Mouse (Mus musculus) midbrain, embryonic 15.5 days (tissue): ENCODE data around the gene Pi4k2b. TPM values are rescaled to one million over a fixed set of nuclear protein-coding genes. Genes with fewer than 3 reads are reported as not detected.
"Not testable (repeated sequence)": the region's sequence is repeated elsewhere in the genome, so short reads cannot be mapped to it uniquely, and the experiment has no call there.

Experiments
- ATAC-seq: fragments of 200-750 bp; cut with Nextera tagmentation; replicated peaks from 2 replicates; pipeline ENCODE4 v1.8.0; 2017; ENCODE audit warnings: moderate TSS enrichment
- H3K27ac ChIP-seq: fragments of 300-500 bp; sonication (generic); 2 replicates; pipeline ENCODE4 v1.5.1; 2015; ENCODE audit warnings: mild to moderate bottlenecking, inconsistent platforms
- H3K27me3 ChIP-seq: fragments of 300-500 bp; sonication (generic); replicated peaks from 2 replicates; pipeline ENCODE4 v1.6.1; 2015; ENCODE audit warnings: inconsistent platforms
- H3K36me3 ChIP-seq: fragments of 300-500 bp; sonication (generic); replicated peaks from 2 replicates; pipeline ENCODE4 v1.6.1; 2015; ENCODE audit warnings: inconsistent platforms
- H3K4me1 ChIP-seq: fragments of 300-500 bp; sonication (generic); 2 replicates; pipeline ENCODE4 v1.6.1; 2015; ENCODE audit warnings: inconsistent platforms
- H3K4me2 ChIP-seq: fragments of 300-500 bp; sonication (generic); 2 replicates; pipeline ENCODE4 v1.6.1; 2015; ENCODE audit warnings: inconsistent platforms, mild to moderate bottlenecking, moderate library complexity
- H3K4me3 ChIP-seq: fragments of 300-500 bp; sonication (generic); 2 replicates; pipeline ENCODE4 v1.5.1; 2015; ENCODE audit warnings: mild to moderate bottlenecking, inconsistent platforms
- H3K9ac ChIP-seq: fragments of 300-500 bp; sonication (generic); 2 replicates; pipeline ENCODE4 v1.6.1; 2015; ENCODE audit warnings: mild to moderate bottlenecking, inconsistent platforms
- H3K9me3 ChIP-seq: fragments of 300-500 bp; sonication (generic); 2 replicates; pipeline ENCODE4 v1.6.1; 2016; ENCODE audit warnings: inconsistent platforms
- WGBS: fragments of 180-500 bp; shearing (Covaris S2); methylation state at CpG from one replicate; pipeline ENCODE4 v1.1.7; 2015; ENCODE audit warnings: mixed read lengths; 5-methylcytosine and 5-hydroxymethylcytosine counted together
- polyA plus RNA-seq: library from polyadenylated mRNA; unstranded; fragments of >200 nt; fragmentation: Nextera tagmentation; extraction: Ambion mirVana; gene quantifications from 2 replicates; pipeline ENCODE4 v1.2.1, GENCODE M21; 2015

The Pi4k2b gene
- polyA plus RNA-seq, 1 experiment from 2014 or later: 3.3 TPM

GRCm38 (mm10) chr5:52746920-52747319, 5.5 kb downstream of the Pi4k2b start:
- H3K36me3 ChIP-seq: no peaks in the 10 kb centered on the region
- no peaks in the 10 kb centered on the region for H3K9me3 ChIP-seq
- no peak overlapping the region for H3K9ac ChIP-seq
- H3K4me1 ChIP-seq: no peaks in the 10 kb centered on the region
- ATAC-seq: no peak
- no peak overlapping the region for H3K4me2 ChIP-seq
- H3K27ac ChIP-seq: no peak overlapping the region
- H3K27me3 ChIP-seq: no peaks in the 10 kb centered on the region
- H3K4me3 ChIP-seq: no peak overlapping the region

GRCm38 (mm10) chr5:52748732-52749131, 7.4 kb downstream of the Pi4k2b start:
- Histone ChIP-seq H3K9me3 (no peaks in the 10 kb centered on the region), H3K27ac (no peak overlapping the region), H3K36me3 (no peaks in the 10 kb centered on the region), H3K4me2 (no peak overlapping the region), H3K9ac (no peak overlapping the region), H3K4me1 (no peaks in the 10 kb centered on the region), H3K27me3 (no peaks in the 10 kb centered on the region), H3K4me3 (no peak overlapping the region)
- 84% methylated on average over 5 of the region's 5 CpGs for WGBS
- no peak for ATAC-seq

GRCm38 (mm10) chr5:52753146-52753545, 11.8 kb downstream of the Pi4k2b start:
- Histone ChIP-seq H3K27me3 (no peaks in the 10 kb centered on the region), H3K9me3 (no peaks in the 10 kb centered on the region), H3K4me1 (no peaks in the 10 kb centered on the region), H3K36me3 (no peaks in the 10 kb centered on the region), H3K4me2 (no peak overlapping the region), H3K9ac (no peak overlapping the region), H3K27ac (no peak overlapping the region), H3K4me3 (no peak overlapping the region)
- WGBS: 87% methylated on average over 9 of the region's 9 CpGs
- ATAC-seq: no peak

GRCm38 (mm10) chr5:52754196-52754595, 12.8 kb downstream of the Pi4k2b start:
- no peaks in the 10 kb centered on the region for H3K27me3 ChIP-seq
- no peaks in the 10 kb centered on the region for H3K9me3 ChIP-seq
- no peak overlapping the region for H3K4me3 ChIP-seq
- no peak for ATAC-seq
- H3K27ac ChIP-seq: no peak overlapping the region
- no peaks in the 10 kb centered on the region for H3K4me1 ChIP-seq
- no peak overlapping the region for H3K4me2 ChIP-seq
- H3K9ac ChIP-seq: no peak overlapping the region
- no peaks in the 10 kb centered on the region for H3K36me3 ChIP-seq

GRCm38 (mm10) chr5:52755337-52755736, 14.0 kb downstream of the Pi4k2b start:
- no peak overlapping the region for H3K4me3 ChIP-seq
- no peaks in the 10 kb centered on the region for H3K36me3 ChIP-seq
- WGBS: 96% methylated on average over 3 of the region's 3 CpGs
- no peaks in the 10 kb centered on the region for H3K27me3 ChIP-seq
- H3K9ac ChIP-seq: no peak overlapping the region
- H3K27ac ChIP-seq: no peak overlapping the region
- no peaks in the 10 kb centered on the region for H3K4me1 ChIP-seq
- H3K9me3 ChIP-seq: no peaks in the 10 kb centered on the region
- no peak overlapping the region for H3K4me2 ChIP-seq
- ATAC-seq: no peak

- no peak for ATAC-seq
- Histone ChIP-seq H3K4me3 (no peak overlapping the region), H3K9ac (no peak overlapping the region), H3K9me3 (no peaks in the 10 kb centered on the region), H3K4me1 (no peaks in the 10 kb centered on the region), H3K4me2 (no peak overlapping the region), H3K27me3 (no peaks in the 10 kb centered on the region), H3K36me3 (no peaks in the 10 kb centered on the region), H3K27ac (no peak overlapping the region)
- 93% methylated on average over 6 of the region's 6 CpGs for WGBS
Measured at GRCm38 (mm10) chr5:52755989-52756388, 14.6 kb downstream of the Pi4k2b start.

GRCm38 (mm10) chr5:52762586-52762985, 21.2 kb downstream of the Pi4k2b start:
- H3K36me3 ChIP-seq: no peaks in the 10 kb centered on the region
- no peak overlapping the region for H3K27ac ChIP-seq
- WGBS: 83% methylated on average over 7 of the region's 7 CpGs
- H3K4me3 ChIP-seq: no peak overlapping the region
- no peaks in the 10 kb centered on the region for H3K4me1 ChIP-seq
- no peak overlapping the region for H3K4me2 ChIP-seq
- H3K9ac ChIP-seq: no peak overlapping the region
- ATAC-seq: no peak
- no peaks in the 10 kb centered on the region for H3K9me3 ChIP-seq
- no peaks in the 10 kb centered on the region for H3K27me3 ChIP-seq

- H3K9me3 ChIP-seq: no peaks in the 10 kb centered on the region
- no peaks in the 10 kb centered on the region for H3K27me3 ChIP-seq
- no peak overlapping the region for H3K9ac ChIP-seq
- H3K4me2 ChIP-seq: no peak overlapping the region
- 92% methylated on average over 5 of the region's 5 CpGs for WGBS
- H3K36me3 ChIP-seq: no peaks in the 10 kb centered on the region
- H3K4me1 ChIP-seq: no peaks in the 10 kb centered on the region
- no peak overlapping the region for H3K27ac ChIP-seq
- H3K4me3 ChIP-seq: no peak overlapping the region
- ATAC-seq: no peak
Measured at GRCm38 (mm10) chr5:52774267-52774666, 32.9 kb downstream of the Pi4k2b start.

GRCm38 (mm10) chr5:52775237-52775636, 33.9 kb downstream of the Pi4k2b start, which contains the start of gene Zcchc4:
TSS of gene Zcchc4 (plus strand) at chr5:52775409.
- Histone ChIP-seq H3K4me1 (no peaks in the 10 kb centered on the region), H3K9ac (no peak within 1 kb of the TSS), H3K36me3 (no peaks in the 10 kb centered on the region), H3K4me2 (no peak within 1 kb of the TSS), H3K9me3 (no peaks in the 10 kb centered on the region), H3K27me3 (no peaks in the 10 kb centered on the region), H3K4me3 (no peak within 1 kb of the TSS), H3K27ac (no peak within 1 kb of the TSS)
- ATAC-seq: no peak
- WGBS: 70% methylated on average over 8 of the region's 8 CpGs

- H3K36me3 ChIP-seq, H3K27me3 ChIP-seq, ATAC-seq, H3K9me3 ChIP-seq, H3K4me2 ChIP-seq, H3K27ac ChIP-seq, H3K4me1 ChIP-seq, H3K4me3 ChIP-seq, H3K9ac ChIP-seq: not testable (repeated sequence)
- WGBS: 93% methylated on average over 8 of the region's 8 CpGs
Measured at GRCm38 (mm10) chr5:52776466-52777354, 35.3 kb downstream of the Pi4k2b start.

GRCm38 (mm10) chr5:52782523-52783250, 41.3 kb downstream of the Pi4k2b start:
- peak; percentile 99 for ATAC-seq
- Histone ChIP-seq H3K4me2 (peak overlapping the region; percentile 78), H3K27me3 (no peaks in the 10 kb centered on the region), H3K4me1 (0 out of 2 replicates have a peak, but pooled peaks cover 4% of the 10 kb centered on the region), H3K4me3 (peak overlapping the region; percentile 94), H3K9ac (peak overlapping the region; percentile 84), H3K9me3 (no peaks in the 10 kb centered on the region), H3K36me3 (no peaks in the 10 kb centered on the region), H3K27ac (peak overlapping the region; percentile 84)
- 4% methylated on average over 37 of the region's 37 CpGs for WGBS

GRCm38 (mm10) chr5:52783251-52783620, 41.9 kb downstream of the Pi4k2b start:
- H3K9ac ChIP-seq: peak overlapping the region; percentile 84
- H3K27me3 ChIP-seq: no peaks in the 10 kb centered on the region
- H3K4me3 ChIP-seq: peak overlapping the region; percentile 94
- under 1% methylated on average over 9 of the region's 9 CpGs for WGBS
- H3K36me3 ChIP-seq: no peaks in the 10 kb centered on the region
- peak overlapping the region; percentile 78 for H3K4me2 ChIP-seq
- no peaks in the 10 kb centered on the region for H3K9me3 ChIP-seq
- H3K4me1 ChIP-seq: 0 out of 2 replicates have a peak, but pooled peaks cover 4% of the 10 kb centered on the region
- peak overlapping the region; percentile 84 for H3K27ac ChIP-seq
- ATAC-seq: no peak; the same call in 1 of the 2 replicates
